Comparison of ENCODE assay signal across 12 mouse cellular contexts in genomic region chr10:96826234-96826788, GRCm38 (mm10).
DNase-seq lines count a peak whose midpoint lies in the region; ATAC-seq and TF ChIP-seq lines count a peak whose summit lies in the region.
"Had no signal": no experiment of that assay in that cellular context is flagged by ENCODE, and none has a peak within 500 bp of the region (broad histone marks: within the 10 kb centered on the region; RNA-seq: fewer than 3 reads in every experiment).

No protein-coding gene starts in this region.

- no peak overlapping the region for H3K27ac ChIP-seq in heart, embryonic 13.5 days (replicated peaks)
- H3K27ac ChIP-seq in hindbrain, embryonic 16.5 days (ENCODE audit: low read depth, low read length): no peak overlapping the region; the same call in 1 of the 2 replicates
- no peak overlapping the region for H3K27ac ChIP-seq in midbrain, postnatal 0 days (ENCODE audit: low read depth, low read length)

- ATAC-seq in heart, embryonic 13.5 days (ENCODE audit: extremely low read depth, insufficient number of reproducible peaks, low FRiP score, low TSS enrichment): no peak
- 0 out of 2 replicates have a peak, but pooled peaks have one; percentile 61 for ATAC-seq in hindbrain, embryonic 16.5 days
- no peak for ATAC-seq in midbrain, postnatal 0 days (ENCODE audit: low FRiP score)
- ATAC-seq: activated CD4-positive, CD25-positive, alpha-beta regulatory T cell, adult 4 months had no signal

- H3K4me1 ChIP-seq in heart, embryonic 13.5 days: peaks cover 5% of the 10 kb centered on the region; the same call in 1 of the 2 replicates
- peaks cover 4% of the 10 kb centered on the region for H3K4me1 ChIP-seq in hindbrain, embryonic 16.5 days (ENCODE audit: control insufficient read depth, insufficient read depth, low read depth, low read length)
- no peaks in the 10 kb centered on the region for H3K4me1 ChIP-seq in midbrain, postnatal 0 days (ENCODE audit: insufficient read depth, low read length)

- TF ChIP-seq CTCF in midbrain, postnatal 0 days (IDR thresholded peaks at IDR 0.05): no peak

- WGBS in heart, embryonic 13.5 days: 44% methylated on average over 7 of the region's 7 CpGs
- WGBS in hindbrain, embryonic 16.5 days: 26% methylated on average over 7 of the region's 7 CpGs
- WGBS in midbrain, postnatal 0 days: 41% methylated on average over 7 of the region's 7 CpGs

- H3K27me3 ChIP-seq in heart, embryonic 13.5 days (replicated peaks): no peaks in the 10 kb centered on the region
- H3K27me3 ChIP-seq in hindbrain, embryonic 16.5 days (replicated peaks; ENCODE audit: control insufficient read depth, insufficient read depth, low read length): no peaks in the 10 kb centered on the region
- H3K27me3 ChIP-seq in midbrain, postnatal 0 days (ENCODE audit: insufficient read depth, low read length): no peaks in the 10 kb centered on the region

- no peaks in the 10 kb centered on the region for H3K36me3 ChIP-seq in heart, embryonic 13.5 days
- no peaks in the 10 kb centered on the region for H3K36me3 ChIP-seq in hindbrain, embryonic 16.5 days (ENCODE audit: control insufficient read depth, insufficient read depth, low read length)
- no peaks in the 10 kb centered on the region for H3K36me3 ChIP-seq in midbrain, postnatal 0 days (ENCODE audit: insufficient read depth, low read length)

- H3K4me2 ChIP-seq in heart, embryonic 13.5 days: peak overlapping the region; percentile 18
- peak overlapping the region; percentile 43 for H3K4me2 ChIP-seq in hindbrain, embryonic 16.5 days (ENCODE audit: low read length)
- H3K4me2 ChIP-seq in midbrain, postnatal 0 days (ENCODE audit: low read depth, low read length, poor library complexity, severe bottlenecking): 0 out of 2 replicates have a peak overlapping the region, but pooled peaks have one; percentile 12

- 0 out of 2 replicates have a peak overlapping the region, but pooled peaks have one; percentile 5 for H3K9ac ChIP-seq in heart, embryonic 13.5 days
- peak overlapping the region; percentile 22; the same call in 1 of the 2 replicates for H3K9ac ChIP-seq in hindbrain, embryonic 16.5 days (ENCODE audit: low read depth, low read length)
- H3K9ac ChIP-seq in midbrain, postnatal 0 days (replicated peaks; ENCODE audit: low read length, poor library complexity, severe bottlenecking): no peak overlapping the region

- no peak for DNase-seq in heart, adult 8-10 months (ENCODE audit: low spot score)
- DNase-seq in embryo, embryonic 11 days: peak; percentile 49
- DNase-seq in midbrain, postnatal 0 days (ENCODE audit: low spot score): peak; percentile 20
- DNase-seq in ovary, postnatal 10 days (ENCODE audit: low spot score): no peak
- no peak for DNase-seq in layer of hippocampus, adult 18-20 months (ENCODE audit: low spot score in 2 of 2)
- no peak for DNase-seq in testis, postnatal 10 days (ENCODE audit: low spot score)
- DNase-seq: cerebellum, adult 2 months; gastrocnemius, postnatal 14 days; right cerebral cortex, adult 18-20 months had no signal

- no peaks in the 10 kb centered on the region for H3K9me3 ChIP-seq in heart, embryonic 13.5 days
- H3K9me3 ChIP-seq in hindbrain, embryonic 16.5 days (ENCODE audit: control insufficient read depth, low read length): no peaks in the 10 kb centered on the region
- no peaks in the 10 kb centered on the region for H3K9me3 ChIP-seq in midbrain, postnatal 0 days (ENCODE audit: low read length)

- H3K4me3 ChIP-seq in heart, embryonic 13.5 days: no peak overlapping the region
- peak overlapping the region; percentile 11 for H3K4me3 ChIP-seq in hindbrain, embryonic 16.5 days (ENCODE audit: low read length)
- no peak overlapping the region for H3K4me3 ChIP-seq in midbrain, postnatal 0 days (ENCODE audit: low read depth, low read length)

Comparison
In these comparisons a context has a peak if more than half of its experiments do, and no peak if none do; other contexts are left out.
1. DNase-seq: peak in embryo, embryonic 11 days (single experiment) and midbrain, postnatal 0 days (single experiment); none in heart, adult 8-10 months (single experiment), ovary, postnatal 10 days (single experiment), layer of hippocampus, adult 18-20 months (0 of 2) and testis, postnatal 10 days (single experiment).
2. Peak in every context shown above with its lines, with median percentiles within 50 percentile points of each other: H3K4me2 ChIP-seq.